Mouse (Mus musculus) T-helper 1 cell (primary cell): ENCODE measurements at regions not wholly inside any gene's neighbourhood (a gene's known extent, or its start where the extent isn't known, plus 50 kb on each side); places are given as distances from the start of the nearest gene placed in this dataset.

ENCODE experiments used
- in situ Hi-C: fragments of 300-600 bp; cut with MboI, MseI; formaldehyde crosslinking; loops from one replicate; pipeline ENCODE4 v1.15.1; 2025; ENCODE audit warnings: high pct_unique_total_duplicates

DNA sequence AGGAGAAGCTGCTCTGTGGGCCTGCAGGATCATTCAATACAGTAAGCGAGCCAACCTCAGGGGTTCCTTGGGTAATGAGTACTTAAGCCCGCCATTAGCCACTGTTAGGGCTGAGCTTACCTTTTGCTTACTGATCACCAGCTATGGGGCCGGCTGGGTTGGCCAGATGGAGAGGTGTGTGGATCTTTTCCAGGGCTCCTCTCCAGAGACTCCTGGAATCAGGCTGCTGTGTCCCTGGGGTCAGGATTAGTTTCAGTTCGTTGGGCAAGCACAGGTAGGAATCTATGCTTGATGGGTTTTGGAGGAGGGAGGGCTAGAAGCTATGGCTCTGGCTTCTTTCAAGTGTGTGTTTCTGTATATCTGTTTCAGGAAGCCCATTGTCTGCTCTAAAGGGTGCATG is 175.7 kb upstream of the Gjb5 start:
- in situ Hi-C loops = no loop called here

- in situ Hi-C loops = no loop called here
Observed at GRCm38 (mm10) chr4:127530779-127531178, 172.8 kb upstream of the Gjb5 start.

DNA sequence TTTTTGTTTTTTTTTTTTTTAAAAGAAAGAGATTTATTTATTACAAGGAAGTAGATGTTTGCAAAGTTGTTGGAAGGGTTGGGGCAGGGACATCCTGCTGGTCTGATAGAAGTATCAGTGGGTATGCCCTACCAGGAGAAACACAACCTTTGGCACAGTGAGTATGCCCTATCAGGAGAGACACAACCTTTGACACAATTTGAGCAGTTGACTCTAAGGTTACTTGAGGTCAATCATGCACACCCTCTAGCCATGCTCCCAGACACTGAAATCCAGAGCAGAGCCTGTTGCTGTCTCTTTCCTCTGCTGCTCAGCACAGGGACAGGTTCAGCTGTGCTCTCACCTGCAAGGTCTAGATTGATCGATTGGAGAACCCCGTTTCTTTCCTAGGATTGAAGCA is 164.2 kb upstream of the Gjb5 start:
- in situ Hi-C loops = no loop called here

DNA sequence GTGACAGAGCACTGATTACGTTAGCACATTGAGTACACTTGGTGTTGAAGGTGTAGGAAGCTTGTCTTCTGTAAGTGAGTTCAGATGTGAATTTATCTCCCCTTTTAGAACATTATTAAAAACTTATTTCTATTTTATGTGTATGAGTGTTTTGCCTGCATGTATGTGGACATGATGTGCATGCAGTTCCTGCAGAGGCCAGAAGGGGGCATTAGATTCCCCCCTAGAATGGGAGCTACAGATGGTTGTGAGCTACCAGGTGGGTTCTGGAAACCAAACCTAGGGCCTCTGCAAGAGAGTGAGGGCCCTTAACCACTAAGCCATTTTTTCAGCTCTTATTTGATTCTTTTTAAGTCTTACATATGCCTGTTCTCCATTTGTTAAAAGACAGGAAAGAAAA is 160.0 kb upstream of the Gjb5 start:
- in situ Hi-C loops = no loop called here

DNA sequence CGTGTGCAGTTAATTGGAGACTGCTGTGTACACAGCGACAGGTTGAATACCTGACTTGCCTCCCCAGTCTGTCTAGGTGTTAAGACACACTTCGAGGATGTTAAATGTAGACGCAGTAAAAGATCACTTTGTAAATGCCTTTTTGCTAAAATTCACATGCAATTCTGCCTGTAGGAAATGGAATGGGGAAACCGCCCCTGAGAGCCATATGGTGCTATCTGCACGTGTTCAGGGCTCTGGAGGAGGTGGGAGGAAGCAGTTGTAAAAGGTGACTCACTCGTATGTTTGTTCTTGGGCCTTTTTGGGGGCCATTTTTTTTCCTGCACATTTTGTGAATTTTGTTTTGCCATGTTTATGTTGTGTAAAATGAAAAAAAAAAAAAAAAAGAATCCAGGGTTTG is 159.6 kb upstream of the Gjb5 start:
- in situ Hi-C loops = no loop called here

- in situ Hi-C loops = no loop called here
Observed at GRCm38 (mm10) chr4:127509936-127510335, 152.0 kb upstream of the Gjb5 start.

DNA sequence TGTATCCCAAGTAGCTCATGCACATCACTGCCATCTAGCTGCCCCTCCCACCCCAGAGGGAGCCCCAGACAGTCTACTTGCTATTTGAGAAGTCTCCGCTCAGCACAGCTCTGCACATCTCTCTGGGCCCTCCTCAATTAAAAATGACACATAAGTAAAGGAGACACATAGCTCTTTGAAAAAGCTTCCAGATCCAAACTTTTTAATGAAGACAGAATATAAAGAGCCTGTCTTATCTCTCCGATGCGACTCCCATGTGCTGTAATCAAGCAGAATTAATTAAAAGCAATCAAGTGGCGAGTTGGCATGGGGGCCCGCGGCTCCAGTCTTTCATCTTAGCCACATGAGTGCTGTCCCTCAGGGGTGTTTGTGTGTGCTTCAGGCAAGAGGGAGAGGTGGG is 144.6 kb upstream of the Gjb5 start:
- in situ Hi-C loops = no loop called here

GRCm38 (mm10) chr4:127501881-127502280 is 143.9 kb upstream of the Gjb5 start:
- in situ Hi-C loops = no loop called here

DNA sequence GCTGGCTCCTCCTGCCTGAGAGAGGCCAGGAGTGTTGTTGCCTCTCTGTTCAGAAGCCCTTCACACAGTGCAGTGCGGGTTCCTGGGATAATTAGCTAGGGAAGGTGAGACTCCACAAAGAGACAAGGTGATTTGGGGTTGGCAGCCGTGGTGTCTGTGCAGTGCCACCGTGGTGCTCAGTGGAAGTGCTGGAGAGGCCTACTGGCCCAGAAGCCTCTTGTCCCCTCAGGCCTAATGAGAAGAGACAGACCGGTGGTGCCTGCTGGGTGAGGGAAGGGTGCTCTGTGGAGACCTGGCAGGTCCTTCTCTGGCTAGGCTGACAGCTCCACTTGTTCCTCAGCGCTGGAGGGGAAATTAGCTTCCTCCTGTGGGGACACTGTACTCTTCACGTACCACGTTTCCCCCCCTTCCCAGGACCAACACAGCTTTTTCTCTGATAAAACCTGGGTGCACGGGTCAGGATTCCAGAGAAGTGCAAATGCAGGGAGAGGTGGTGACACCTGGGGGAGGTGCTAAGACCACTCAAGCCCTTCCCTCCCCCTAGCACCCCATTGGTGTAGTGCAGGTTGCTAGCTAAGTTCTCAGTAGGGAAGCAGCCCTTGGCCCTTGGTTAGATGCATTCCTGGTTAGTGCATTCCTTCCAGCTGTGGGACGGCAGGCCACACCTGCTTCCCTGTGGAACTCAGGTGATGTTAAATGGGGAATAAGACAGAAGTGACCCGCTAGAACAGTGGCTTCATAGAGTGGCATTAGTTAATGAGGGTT is 129.2 kb upstream of the Gjb5 start:
- in situ Hi-C loops = no loop called here

DNA sequence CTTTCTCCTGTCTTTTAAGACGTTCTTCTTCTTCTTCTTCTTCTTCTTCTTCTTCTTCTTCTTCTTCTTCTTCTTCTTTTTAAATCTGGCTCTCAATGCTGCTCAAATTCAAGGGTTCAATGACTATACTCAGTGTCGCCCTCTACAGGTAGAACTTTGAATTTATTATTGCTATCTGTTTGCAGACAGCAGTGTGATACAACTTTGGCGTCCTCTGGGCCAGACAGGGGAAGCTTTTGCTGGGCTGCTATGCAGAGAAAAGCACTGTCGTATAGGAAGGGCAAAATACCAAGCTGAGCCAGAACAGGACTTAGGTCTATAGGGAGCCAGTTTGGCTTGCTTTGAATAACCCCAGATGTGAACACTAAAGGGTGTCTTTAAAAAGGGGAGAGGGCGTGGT is 127.3 kb upstream of the Gjb5 start:
- in situ Hi-C loops = no loop called here

GRCm38 (mm10) chr4:127482461-127482860 is 124.5 kb upstream of the Gjb5 start:
- in situ Hi-C loops = no loop called here

DNA sequence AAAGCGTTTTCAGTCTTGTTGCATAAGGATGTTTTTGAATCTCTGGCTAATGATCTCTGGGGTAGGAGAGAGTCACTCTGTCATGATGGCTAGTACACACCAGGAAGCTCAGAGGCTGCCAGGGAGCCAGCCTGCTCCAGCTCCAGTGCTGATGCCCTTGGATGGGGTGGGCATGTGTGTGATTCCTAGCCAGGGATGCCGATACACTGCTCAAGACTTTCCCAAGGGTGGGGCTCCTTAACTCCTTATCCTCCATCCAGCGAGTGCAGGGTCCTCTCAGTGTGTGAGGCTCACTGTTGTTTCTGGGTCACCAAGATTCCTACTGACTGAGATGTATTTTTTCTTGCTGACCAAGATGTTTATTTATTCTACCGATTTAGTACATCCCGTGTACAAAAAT is 122.4 kb upstream of the Gjb5 start:
- in situ Hi-C loops = no loop called here

- in situ Hi-C loops = loop anchor here (5.0 kb wide), 1 partner anchor 717 kb away; no protein-coding TSS in a partner anchor
Observed at GRCm38 (mm10) chr4:127469877-127470276, 111.9 kb upstream of the Gjb5 start.

DNA sequence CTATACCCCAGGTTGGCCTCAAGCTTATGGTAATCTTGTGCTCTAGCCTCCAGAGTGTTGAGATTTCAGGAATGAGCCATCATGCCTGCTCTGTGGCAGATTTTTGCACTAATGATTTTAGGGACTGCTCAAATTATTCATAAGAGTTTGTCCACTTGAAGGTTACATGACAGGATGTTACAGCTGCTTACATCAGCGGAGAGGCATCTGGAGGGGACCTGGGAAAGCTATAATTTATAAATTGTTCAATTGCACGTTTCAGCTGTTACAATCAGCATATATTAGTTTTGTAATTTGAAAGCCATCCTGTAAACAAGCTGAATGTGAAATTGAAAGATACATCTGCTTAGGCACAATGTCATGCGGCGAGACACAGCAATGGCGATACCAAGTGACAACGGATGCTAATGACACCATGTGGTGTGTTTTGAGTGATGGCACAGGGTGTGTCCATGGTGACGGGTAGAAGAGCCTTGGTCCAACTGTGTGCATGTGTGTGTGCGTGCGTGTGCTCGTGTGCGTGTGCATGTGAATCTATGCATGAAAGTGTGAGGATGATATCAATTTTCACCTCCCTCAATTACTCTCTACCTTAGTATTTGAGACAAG is 96.6 kb upstream of the Gjb5 start:
- in situ Hi-C loops = no loop called here

DNA sequence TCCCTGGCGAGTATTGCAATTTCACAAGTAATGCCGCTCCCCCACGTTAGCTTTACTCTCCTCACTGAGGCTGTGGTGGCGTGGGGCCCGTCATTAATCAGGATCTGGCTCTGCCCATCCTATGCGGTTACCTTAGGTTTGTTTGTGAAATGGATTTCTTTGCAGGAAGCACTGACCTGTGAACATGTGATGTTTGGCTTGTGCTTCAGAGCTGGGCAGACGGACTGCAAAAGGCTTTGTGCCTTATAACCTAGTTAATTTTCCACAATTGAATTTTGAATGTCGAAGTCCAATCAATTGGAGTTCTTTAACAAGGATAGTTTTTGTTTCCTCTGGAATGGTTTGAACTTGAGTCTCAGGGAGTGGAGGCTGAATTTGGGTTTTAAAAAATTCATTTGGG is 94.1 kb upstream of the Gjb5 start:
- in situ Hi-C loops = no loop called here

DNA sequence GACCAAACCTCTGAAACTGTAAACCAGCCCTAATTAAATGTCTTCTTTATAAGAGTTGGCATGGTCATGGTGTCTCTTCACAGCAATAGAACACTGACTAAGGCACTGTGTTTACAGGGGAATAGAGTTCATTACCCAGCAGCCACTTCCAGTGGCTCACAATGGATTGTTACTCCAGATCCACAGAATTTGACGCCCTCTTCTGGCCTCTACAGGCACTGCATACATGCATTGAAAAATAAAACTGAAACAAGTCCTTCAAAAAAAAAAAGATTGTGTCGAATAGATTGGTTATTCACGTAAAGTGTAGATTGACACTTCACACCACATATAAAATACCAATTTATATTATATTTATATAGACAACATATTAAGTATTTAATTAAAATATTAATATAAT is 87.3 kb upstream of the Gjb5 start:
- in situ Hi-C loops = no loop called here

DNA sequence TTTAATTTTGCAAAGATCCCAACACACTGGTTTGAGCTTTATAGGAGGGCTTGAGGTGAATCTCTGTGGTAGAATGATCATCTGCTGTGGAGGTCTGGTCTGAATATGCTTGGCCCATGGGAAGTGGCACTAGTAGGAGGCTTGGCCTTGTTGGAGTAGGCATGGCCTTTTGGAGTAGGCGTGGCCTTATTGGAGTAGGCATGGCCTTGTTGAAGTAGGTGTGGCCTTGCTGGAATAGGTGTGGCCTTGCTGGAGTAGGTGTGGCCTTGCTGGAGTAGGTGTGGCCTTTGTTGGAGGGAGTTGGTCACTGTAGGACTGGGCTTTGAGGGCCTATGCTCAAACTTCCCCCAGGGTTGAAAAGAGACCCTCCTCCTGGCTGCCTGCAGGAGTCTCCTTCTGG is 86.1 kb upstream of the Gjb5 start:
- in situ Hi-C loops = no loop called here

- in situ Hi-C loops = no loop called here
Observed at GRCm38 (mm10) chr4:127442001-127442400, 84.0 kb upstream of the Gjb5 start.

DNA sequence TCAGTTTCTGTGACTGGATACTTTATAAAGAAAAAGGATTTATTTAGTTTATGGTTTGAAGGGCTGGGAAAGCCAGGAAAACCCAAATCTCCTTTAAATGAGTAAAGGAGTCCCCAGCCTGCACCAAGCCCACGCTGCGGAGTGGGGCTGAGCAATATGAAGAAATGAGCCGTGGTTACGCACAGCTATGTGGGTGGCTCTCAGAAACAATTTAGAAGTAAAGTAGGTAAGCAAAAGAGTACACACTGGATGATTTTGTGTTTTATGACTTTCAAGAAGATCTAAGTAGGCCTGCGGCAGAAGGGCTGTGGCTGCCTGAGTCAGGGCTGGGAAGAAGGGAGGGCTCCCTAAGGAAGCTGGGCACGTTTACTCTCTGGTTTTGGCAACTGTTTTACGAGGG is 82.6 kb upstream of the Gjb5 start:
- in situ Hi-C loops = no loop called here

DNA sequence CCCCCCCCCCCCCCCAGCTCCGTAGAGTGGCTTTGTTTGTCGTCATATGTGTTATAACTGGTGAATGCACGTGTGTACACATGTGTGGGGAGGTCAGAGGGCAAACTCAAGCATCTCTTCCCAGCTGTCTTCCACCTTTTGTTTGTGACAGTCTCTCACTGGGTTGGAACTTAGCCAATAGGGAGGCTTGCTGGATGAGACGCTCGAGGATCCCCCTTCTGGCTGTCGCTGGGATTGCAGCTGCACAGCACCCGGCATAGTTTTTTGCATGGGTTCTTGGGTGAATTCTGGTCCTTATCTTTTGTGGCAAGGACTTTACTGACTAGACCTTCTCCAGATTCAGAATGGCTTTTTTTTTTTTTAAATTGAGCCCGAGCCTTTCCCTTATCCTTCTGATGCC is 77.1 kb upstream of the Gjb5 start:
- in situ Hi-C loops = no loop called here

DNA sequence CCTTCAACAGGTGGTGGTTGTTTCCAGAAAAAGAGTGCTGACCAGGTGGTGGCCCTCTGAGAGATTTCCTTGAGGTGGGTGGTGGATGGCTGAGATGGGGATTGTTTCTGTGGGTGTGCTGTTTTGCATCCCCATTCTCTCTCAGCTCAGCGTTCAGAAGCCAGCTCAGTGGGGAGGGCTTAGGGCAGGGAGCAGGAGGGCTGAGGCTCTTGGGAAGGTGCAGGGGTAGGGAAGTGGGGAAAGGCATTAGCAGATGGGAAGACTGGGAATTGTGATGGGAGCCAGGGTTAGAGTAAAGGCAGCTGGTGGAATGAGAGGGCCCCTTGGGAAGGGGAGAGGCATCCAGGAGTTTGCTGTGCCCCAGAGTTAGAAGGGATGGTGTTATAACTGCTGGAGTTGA is 72.3 kb upstream of the Gjb5 start:
- in situ Hi-C loops = no loop called here

DNA sequence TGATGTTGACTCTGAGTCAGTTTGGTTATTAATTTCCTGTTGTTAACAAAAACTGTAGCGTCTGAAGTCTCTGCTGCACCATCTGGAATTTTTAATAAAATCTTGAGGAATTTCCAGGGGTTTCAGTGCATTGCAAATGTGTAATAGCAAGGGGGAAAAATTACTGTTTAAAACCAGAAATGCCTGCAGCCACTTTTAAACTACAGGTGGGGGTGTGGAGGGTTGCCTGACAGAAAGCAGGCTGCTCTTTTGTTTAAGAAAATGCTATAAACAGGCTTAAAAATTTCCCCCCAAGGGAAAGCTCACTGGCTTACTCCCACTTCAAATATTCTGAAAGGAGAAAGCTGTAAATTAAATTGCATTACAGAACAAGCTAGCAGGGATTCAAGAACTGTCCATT is 71.8 kb upstream of the Gjb5 start:
- in situ Hi-C loops = no loop called here

DNA sequence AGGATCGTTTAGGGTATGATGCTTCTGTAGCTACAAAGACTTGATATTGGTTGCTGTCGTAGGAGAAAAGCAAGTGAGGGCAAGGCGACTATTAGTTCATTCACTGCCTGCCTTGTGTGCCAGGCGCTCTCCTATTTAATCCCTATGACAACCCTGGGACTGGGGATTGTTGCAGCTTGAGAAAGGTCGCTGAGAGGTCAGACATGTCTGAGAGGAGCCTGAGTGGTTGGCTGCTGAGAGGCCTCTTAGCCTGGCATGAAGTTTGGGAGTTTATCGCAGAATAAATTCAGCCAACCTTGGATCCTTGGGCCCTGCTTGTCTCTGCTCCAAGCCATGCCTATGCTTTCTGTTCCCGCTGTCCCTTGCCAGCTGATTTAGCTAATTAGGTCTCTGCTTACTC is 65.9 kb upstream of the Gjb5 start:
- in situ Hi-C loops = no loop called here
